Mouse (Mus musculus) small intestine, adult 2 months (tissue): Measurements from ENCODE around the gene Gm48552. TPM values are rescaled to one million over a fixed set of nuclear protein-coding genes. Genes with fewer than 3 reads are reported as not detected.

Experiments
- H3K27ac ChIP-seq: fragments of 200-500 bp; 2 replicates; pipeline ENCODE4 v1.5.1; 2012; ENCODE audit warnings: low read depth, low read length, control low read depth, inconsistent platforms; ENCODE audit not compliant: insufficient read depth
- H3K27me3 ChIP-seq: fragments of 200-500 bp; 2 replicates; pipeline ENCODE4 v1.6.1; 2012; ENCODE audit warnings: mild to moderate bottlenecking, moderate library complexity, low read length, inconsistent platforms; ENCODE audit not compliant: control insufficient read depth, insufficient read depth
- H3K36me3 ChIP-seq: fragments of 200-500 bp; 2 replicates; pipeline ENCODE4 v1.6.1; 2012; ENCODE audit warnings: mild to moderate bottlenecking, low read length, control low read depth, inconsistent platforms; ENCODE audit not compliant: control insufficient read depth, insufficient read depth
- H3K4me1 ChIP-seq: fragments of 200-500 bp; 2 replicates; pipeline ENCODE4 v1.6.1; 2012; ENCODE audit warnings: low read length, inconsistent platforms, mixed read lengths; ENCODE audit not compliant: control insufficient read depth, insufficient read depth, insufficient read length
- H3K4me3 ChIP-seq: fragments of 200-500 bp; 2 replicates; pipeline ENCODE4 v1.5.1; 2012; ENCODE audit warnings: low read depth, mild to moderate bottlenecking, control low read depth, inconsistent platforms, low read length, moderate library complexity
- CTCF ChIP-seq: fragments of 200-500 bp; IDR thresholded peaks from 2 replicates; pipeline ENCODE4 v1.5.1; 2012; ENCODE audit warnings: low read depth, mild to moderate bottlenecking, control low read depth, inconsistent platforms, low read length, moderate library complexity, mixed read lengths; ENCODE audit not compliant: insufficient replicate concordance, insufficient read length; ENCODE audit errors: extremely low read depth
- POLR2A ChIP-seq: fragments of 200-500 bp; IDR thresholded peaks from 2 replicates; pipeline ENCODE4 v1.6.1; 2012; ENCODE audit warnings: low read depth, mild to moderate bottlenecking, control low read depth, inconsistent platforms, low read length, moderate library complexity
- WGBS: fragments of 180-500 bp; shearing (Covaris S2); methylation state at CpG from one replicate; pipeline ENCODE4 v1.1.7; 2018; 5-methylcytosine and 5-hydroxymethylcytosine counted together
- polyA plus RNA-seq: library from polyadenylated mRNA; depleted of rRNA; stranded (reverse); fragments of >200 nt; gene quantifications from 2 replicates; pipeline ENCODE4 v1.2.3, GENCODE M21; 2012; rRNA removed

Gm48552 gene
- 2.9 and 5.0 TPM in 2 replicates for polyA plus RNA-seq

- peaks cover 34% of the 10 kb centered on the region for H3K4me1 ChIP-seq
- H3K27ac ChIP-seq = peak within 1 kb of the TSS; percentile 25; the same call in 1 of the 2 replicates
- H3K27me3 ChIP-seq = no peaks in the 10 kb centered on the region
- H3K4me3 ChIP-seq = no peak within 1 kb of the TSS
- 63% methylated on average over 5 of the region's 5 CpGs for WGBS
- TF ChIP-seq CTCF = no peak
- TF ChIP-seq POLR2A = no peak
- H3K36me3 ChIP-seq = peaks cover 21% of the 10 kb centered on the region; the same call in 1 of the 2 replicates
These were observed at the start of gene Gm48552 for GRCm38 (mm10) chr10:81388505-81389055. TSS of gene Gm48552 (plus strand) at chr10:81389005.

GRCm38 (mm10) chr10:81340551-81341332 lies 48.1 kb upstream of the Gm48552 start:
- TF ChIP-seq POLR2A (no peak), CTCF (no peak)
- H3K27me3 ChIP-seq = peaks cover 16% of the 10 kb centered on the region
- H3K4me1 ChIP-seq = peaks cover 12% of the 10 kb centered on the region; the same call in 1 of the 2 replicates
- H3K4me3 ChIP-seq = no peak overlapping the region
- no peak overlapping the region for H3K27ac ChIP-seq
- no peaks in the 10 kb centered on the region for H3K36me3 ChIP-seq
- 39% methylated on average over 17 of the region's 17 CpGs for WGBS

GRCm38 (mm10) chr10:81341333-81341949 lies 47.4 kb upstream of the Gm48552 start:
- H3K27ac ChIP-seq = no peak overlapping the region
- no peak overlapping the region for H3K4me3 ChIP-seq
- H3K4me1 ChIP-seq = peaks cover 17% of the 10 kb centered on the region
- peaks cover 16% of the 10 kb centered on the region for H3K27me3 ChIP-seq
- whole genome bisulfite sequencing = 32% methylated on average over 16 of the region's 16 CpGs
- H3K36me3 ChIP-seq = no peaks in the 10 kb centered on the region
- peak; percentile 73 for TF ChIP-seq CTCF
- TF ChIP-seq POLR2A = no peak

GRCm38 (mm10) chr10:81342686-81343505 lies 45.9 kb upstream of the Gm48552 start, which contains the start of gene Gipc3:
TSS of gene Gipc3 (minus strand) at chr10:81343266.
- Histone ChIP-seq H3K36me3 (peaks cover 5% of the 10 kb centered on the region; the same call in 1 of the 2 replicates), H3K4me1 (peaks cover 27% of the 10 kb centered on the region), H3K4me3 (peak within 1 kb of the TSS; percentile 62), H3K27ac (no peak within 1 kb of the TSS), H3K27me3 (peaks cover 16% of the 10 kb centered on the region)
- TF ChIP-seq POLR2A (no peak), CTCF (no peak)
- WGBS = 5% methylated on average over 64 of the region's 67 CpGs

- peaks cover 36% of the 10 kb centered on the region for H3K4me1 ChIP-seq
- 23% methylated on average over 8 of the region's 8 CpGs for WGBS
These were observed 44.2 kb upstream of the Gm48552 start for GRCm38 (mm10) chr10:81344421-81345161.

GRCm38 (mm10) chr10:81345162-81345534 lies 43.7 kb upstream of the Gm48552 start:
- WGBS = 77% methylated on average over 4 of the region's 4 CpGs
- Histone ChIP-seq H3K4me3 (no peak overlapping the region), H3K4me1 (peaks cover 36% of the 10 kb centered on the region), H3K27me3 (peaks cover 16% of the 10 kb centered on the region), H3K36me3 (peaks cover 9% of the 10 kb centered on the region), H3K27ac (no peak overlapping the region)
- no peak for TF ChIP-seq CTCF
- no peak for TF ChIP-seq POLR2A

More at GRCm38 (mm10) chr10:81344421-81345161, 44.2 kb upstream of the Gm48552 start:
- H3K27me3 ChIP-seq = peaks cover 16% of the 10 kb centered on the region
- peaks cover 9% of the 10 kb centered on the region for H3K36me3 ChIP-seq
- no peak overlapping the region for H3K27ac ChIP-seq
- TF ChIP-seq POLR2A = no peak
- H3K4me3 ChIP-seq = no peak overlapping the region
